Mouse (Mus musculus) liver, embryonic 14.5 days (tissue): Measurements from ENCODE around the gene Vipas39. TPM values are rescaled to one million over a fixed set of nuclear protein-coding genes. Genes with fewer than 3 reads are reported as not detected.
"Not testable (repeated sequence)": the region's sequence is repeated elsewhere in the genome, so short reads cannot be mapped to it uniquely, and the experiment has no call there.

ENCODE experiments used
- ATAC-seq: fragments of 200-750 bp; cut with Nextera tagmentation; 2 replicates; pipeline ENCODE4 v1.8.0; 2017; ENCODE audit warnings: moderate number of reproducible peaks, mild to moderate bottlenecking, moderate library complexity; ENCODE audit not compliant: insufficient read depth
- DNase-seq, 3 experiments: peaks; one replicate each; pipeline ENCODE4 v3.0.0-alpha.2; 2012 to 2013; ENCODE audit warnings: low read depth in 3 of 3, low spot score in 3 of 3
- H3K27ac ChIP-seq: fragments of 300-500 bp; sonication (generic); 2 replicates; pipeline ENCODE4 v1.5.1; 2014; ENCODE audit warnings: moderate library complexity, mild to moderate bottlenecking, control low read depth, inconsistent platforms
- H3K27me3 ChIP-seq: fragments of 300-500 bp; sonication (generic); 2 replicates; pipeline ENCODE4 v1.6.1; 2014; ENCODE audit warnings: mild to moderate bottlenecking, low read length, moderate library complexity; ENCODE audit not compliant: control insufficient read depth, insufficient read depth
- H3K36me3 ChIP-seq: fragments of 300-500 bp; sonication (generic); replicated peaks from 2 replicates; pipeline ENCODE4 v1.6.1; 2014; ENCODE audit warnings: low read depth; ENCODE audit not compliant: control insufficient read depth, insufficient read depth
- H3K4me1 ChIP-seq, 2 experiments: fragments of 200-500 bp in 1 of 2; fragments of 300-500 bp in 1 of 2; sonication (generic) in 1 of 2; replicated peaks; 2 replicates each; pipeline ENCODE4 v1.6.1; 2012 to 2014; ENCODE audit warnings: antibody characterized with exemption in 1 of 2, inconsistent platforms in 1 of 2, low read length in 1 of 2; ENCODE audit not compliant: control insufficient read depth in 2 of 2, insufficient read depth in 2 of 2
- H3K4me2 ChIP-seq: fragments of 300-500 bp; sonication (generic); 2 replicates; pipeline ENCODE4 v1.6.1; 2014; ENCODE audit warnings: low read depth, mild to moderate bottlenecking, control low read depth, moderate library complexity
- H3K4me3 ChIP-seq, 2 experiments: fragments of 200-500 bp in 1 of 2; fragments of 300-500 bp in 1 of 2; sonication (generic) in 1 of 2; 2 replicates each; pipeline ENCODE4 v1.5.1; 2012 to 2014; ENCODE audit warnings: low read depth in 2 of 2, low read length in 2 of 2, mild to moderate bottlenecking in 2 of 2, control low read depth in 1 of 2, inconsistent platforms in 1 of 2, moderate library complexity in 1 of 2; ENCODE audit not compliant: insufficient read depth in 1 of 2
- H3K9ac ChIP-seq: fragments of 300-500 bp; sonication (generic); replicated peaks from 2 replicates; pipeline ENCODE4 v1.6.1; 2014; ENCODE audit warnings: mild to moderate bottlenecking, control low read depth, moderate library complexity
- H3K9me3 ChIP-seq: fragments of 300-500 bp; sonication (generic); 2 replicates; pipeline ENCODE4 v1.6.1; 2016; ENCODE audit warnings: low read length, mixed read lengths; ENCODE audit not compliant: control insufficient read depth
- CTCF ChIP-seq: IDR thresholded peaks from 2 replicates; pipeline ENCODE4 v1.5.1; 2016; ENCODE audit warnings: antibody characterized with exemption, low read depth, control low read depth
- EP300 ChIP-seq: IDR thresholded peaks from 2 replicates; pipeline ENCODE4 v1.6.1; 2016; ENCODE audit warnings: antibody characterized with exemption, low read depth
- WGBS: fragments of 180-500 bp; shearing (Covaris S2); extraction: QIAGEN DNeasy Blood & Tissue Kit; methylation state at CpG from one replicate; pipeline ENCODE4 v1.1.7; 2014; ENCODE audit not compliant: insufficient replicate concordance; 5-methylcytosine and 5-hydroxymethylcytosine counted together
- polyA plus RNA-seq, 2 experiments: library from polyadenylated mRNA; depleted of rRNA in 1 of 2; stranded (reverse) in 1 of 2; unstranded in 1 of 2; fragments of >200 nt; fragmentation: Nextera tagmentation in 1 of 2; extraction: Ambion mirVana in 1 of 2; gene quantifications; 2 replicates each; pipeline versions ENCODE4 v1.2.1 to v1.2.3; 2012 to 2014

Gene Vipas39
- polyA plus RNA-seq, 2 experiments, result 7.8 to 8.0 TPM

GRCm38 (mm10) chr12:87216053-87216452 lies 50.0 kb downstream of the Vipas39 start:
- no peak for ATAC-seq
- H3K4me1 ChIP-seq, result no peaks in the 10 kb centered on the region
- no peaks in the 10 kb centered on the region for H3K27me3 ChIP-seq
- WGBS, result 43% methylated on average over 2 of the region's 2 CpGs
- no peaks in the 10 kb centered on the region for H3K9me3 ChIP-seq
- TF ChIP-seq EP300 (no peak), CTCF (no peak)
- DNase-seq, result no peak
- H3K27ac ChIP-seq, result no peak overlapping the region
- no peak overlapping the region for H3K9ac ChIP-seq
- no peak overlapping the region for H3K4me2 ChIP-seq
- no peak overlapping the region for H3K4me3 ChIP-seq
- no peaks in the 10 kb centered on the region for H3K36me3 ChIP-seq

- WGBS, result 22% methylated on average over 2 of the region's 2 CpGs
- Histone ChIP-seq H3K27ac (no peak overlapping the region), H3K27me3 (no peaks in the 10 kb centered on the region), H3K36me3 (no peaks in the 10 kb centered on the region), H3K4me1 (no peaks in the 10 kb centered on the region), H3K4me2 (no peak overlapping the region), H3K9ac (no peak overlapping the region), H3K4me3 (no peak overlapping the region), H3K9me3 (no peaks in the 10 kb centered on the region)
- no peak for ATAC-seq
- TF ChIP-seq EP300, result no peak
- no peak for TF ChIP-seq CTCF
- no peak for DNase-seq
These were observed 53.0 kb downstream of the Vipas39 start for GRCm38 (mm10) chr12:87212844-87213606.

- H3K9me3 ChIP-seq, ATAC-seq, H3K4me2 ChIP-seq, H3K9ac ChIP-seq, DNase-seq, H3K4me1 ChIP-seq, H3K27me3 ChIP-seq, H3K36me3 ChIP-seq, H3K27ac ChIP-seq, H3K4me3 ChIP-seq: not testable (repeated sequence)
- WGBS, result 72% methylated on average over 5 of the region's 5 CpGs
These were observed 60.3 kb downstream of the Vipas39 start for GRCm38 (mm10) chr12:87205789-87206188.

- H3K9me3 ChIP-seq, result no peaks in the 10 kb centered on the region
- H3K36me3 ChIP-seq, result no peaks in the 10 kb centered on the region
- no peak overlapping the region for H3K4me2 ChIP-seq
- H3K4me1 ChIP-seq, result peaks cover 0 to 8% of the 10 kb centered on the region in 2 experiments; a peak in 2 of 4 replicates
- peaks cover 15% of the 10 kb centered on the region for H3K27me3 ChIP-seq
- H3K27ac ChIP-seq, result no peak overlapping the region
- no peak overlapping the region for H3K4me3 ChIP-seq
- DNase-seq (no peak), ATAC-seq (no peak)
- no peak for TF ChIP-seq CTCF
- no peak for TF ChIP-seq EP300
- WGBS, result 43% methylated on average over 5 of the region's 5 CpGs
- H3K9ac ChIP-seq, result no peak overlapping the region
These were observed 64.4 kb downstream of the Vipas39 start for GRCm38 (mm10) chr12:87201694-87202093.

GRCm38 (mm10) chr12:87199973-87200586 lies 66.0 kb downstream of the Vipas39 start, which contains the start of gene Tmed8:
Tmed8 (minus strand) TSS chr12:87200454.
- Histone ChIP-seq H3K4me2 (peak within 1 kb of the TSS; percentile 76), H3K9ac (peak within 1 kb of the TSS; percentile 70), H3K4me1 (peaks cover 0 to 8% of the 10 kb centered on the region in 2 experiments; a peak in 2 of 4 replicates), H3K27me3 (peaks cover 15% of the 10 kb centered on the region), H3K27ac (no peak within 1 kb of the TSS), H3K9me3 (no peaks in the 10 kb centered on the region), H3K36me3 (no peaks in the 10 kb centered on the region), H3K4me3 (peak within 1 kb of the TSS; percentile 54 to 71)
- under 1% methylated on average over 67 of the region's 70 CpGs for WGBS
- ATAC-seq (peak; percentile 80), DNase-seq (peak; percentile 24 to 31 (median 25))
- no peak for TF ChIP-seq EP300
- no peak for TF ChIP-seq CTCF
